Mouse (Mus musculus): Measurements from ENCODE around the gene Gast.

Gene Gast

GRCm38 (mm10) chr11:100362209-100362978 lies 28.2 kb downstream of the Gast start:
- ATAC-seq (ENCODE audit: low TSS enrichment), result peak; percentile 61; the same call in 1 of the 2 replicates

- peak; percentile 82 for ATAC-seq (ENCODE audit: low TSS enrichment)
These were observed 28.9 kb downstream of the Gast start for GRCm38 (mm10) chr11:100362979-100363562.

GRCm38 (mm10) chr11:100369145-100369544 lies 34.9 kb downstream of the Gast start:
- no peak for ATAC-seq (ENCODE audit: low TSS enrichment)

- no peak for ATAC-seq (ENCODE audit: low TSS enrichment)
These were observed 35.6 kb downstream of the Gast start for GRCm38 (mm10) chr11:100369822-100370221.

GRCm38 (mm10) chr11:100371981-100372558 lies 37.9 kb downstream of the Gast start:
- ATAC-seq (ENCODE audit: low TSS enrichment), result no peak

GRCm38 (mm10) chr11:100375127-100375526 lies 40.9 kb downstream of the Gast start:
- ATAC-seq (ENCODE audit: low TSS enrichment), result no peak

GRCm38 (mm10) chr11:100376005-100376404 lies 41.8 kb downstream of the Gast start:
- ATAC-seq (ENCODE audit: low TSS enrichment), result no peak

- no peak for ATAC-seq (ENCODE audit: low TSS enrichment)
These were observed 42.7 kb downstream of the Gast start for GRCm38 (mm10) chr11:100376746-100377389.

GRCm38 (mm10) chr11:100377989-100378388 lies 43.8 kb downstream of the Gast start:
- ATAC-seq (ENCODE audit: low TSS enrichment), result no peak

- ATAC-seq (ENCODE audit: low TSS enrichment), result no peak
These were observed 44.2 kb downstream of the Gast start for GRCm38 (mm10) chr11:100378446-100378845.

- no peak for ATAC-seq (ENCODE audit: low TSS enrichment)
These were observed 45.1 kb downstream of the Gast start for GRCm38 (mm10) chr11:100379311-100379710.

GRCm38 (mm10) chr11:100382682-100383081 lies 48.5 kb downstream of the Gast start:
- no peak for ATAC-seq (ENCODE audit: low TSS enrichment)

- ATAC-seq (ENCODE audit: low TSS enrichment), result no peak
These were observed 50.8 kb downstream of the Gast start for GRCm38 (mm10) chr11:100385016-100385415.

- no peak for ATAC-seq (ENCODE audit: low TSS enrichment)
These were observed 52.4 kb downstream of the Gast start for GRCm38 (mm10) chr11:100386586-100386985.
